Mouse (Mus musculus): ENCODE data around the gene Dner. TPM values are rescaled to one million over a fixed set of nuclear protein-coding genes. Genes with fewer than 3 reads are reported as not detected.

Gene Dner
- total RNA-seq, 1 experiment: 2.1 TPM

- TF ChIP-seq ZNF384 (IDR thresholded peaks at IDR 0.05; ENCODE audit: low read depth, low read length): no peak
- no peak for TF ChIP-seq ZC3H11A (IDR thresholded peaks at IDR 0.05; ENCODE audit: borderline replicate concordance, low read depth, low read length)
- no peak for TF ChIP-seq HCFC1 (IDR thresholded peaks at IDR 0.05; ENCODE audit: borderline replicate concordance, insufficient read depth, low read length)
- no peak for TF ChIP-seq MAFK (IDR thresholded peaks at IDR 0.05; ENCODE audit: insufficient read depth, low read depth, low read length)
- no peak for TF ChIP-seq CHD2 (IDR thresholded peaks at IDR 0.05; ENCODE audit: low read depth, low read length)
- no peaks in the 10 kb centered on the region for H3K4me1 ChIP-seq (ENCODE audit: control insufficient read depth in 2 of 2, insufficient read depth in 2 of 2, low read length in 2 of 2, poor library complexity in 1 of 2)
- no peak for DNase-seq (ENCODE audit: low read depth, low spot score)
- in situ Hi-C loops (cut with MboI; ENCODE audit: low sequenced_read_pairs in 2 of 2, unreplicated experiment in 2 of 2): no loop called here
- H3K4me3 ChIP-seq (ENCODE audit: insufficient read depth in 1 of 2, low read depth in 1 of 2, low read length in 2 of 2, poor library complexity in 1 of 2, severe bottlenecking in 1 of 2): no peak overlapping the region
- H3K9me3 ChIP-seq (ENCODE audit: control insufficient read depth, insufficient read depth, low read depth, low read length): no peaks in the 10 kb centered on the region
- no peaks in the 10 kb centered on the region for H3K36me3 ChIP-seq (ENCODE audit: control insufficient read depth, insufficient read depth, low read length, poor library complexity, severe bottlenecking)
- H3K27ac ChIP-seq (ENCODE audit: insufficient read depth, low read depth, low read length, poor library complexity, severe bottlenecking): no peak overlapping the region
- no peak overlapping the region for H3K9ac ChIP-seq (ENCODE audit: insufficient read depth, low read depth, low read length, poor library complexity, severe bottlenecking)
Measured at GRCm38 (mm10) chr1:84506984-84507546, 189.0 kb downstream of the Dner start.

- TF ChIP-seq ZC3H11A (IDR thresholded peaks at IDR 0.05; ENCODE audit: borderline replicate concordance, low read depth, low read length) (no peak), CHD2 (IDR thresholded peaks at IDR 0.05; ENCODE audit: low read depth, low read length) (no peak), MAFK (IDR thresholded peaks at IDR 0.05; ENCODE audit: insufficient read depth, low read depth, low read length) (no peak), ZNF384 (IDR thresholded peaks at IDR 0.05; ENCODE audit: low read depth, low read length) (no peak), HCFC1 (IDR thresholded peaks at IDR 0.05; ENCODE audit: borderline replicate concordance, insufficient read depth, low read length) (no peak)
- DNase-seq (ENCODE audit: low read depth, low spot score): no peak
- Histone ChIP-seq H3K27ac (ENCODE audit: insufficient read depth, low read depth, low read length, poor library complexity, severe bottlenecking) (no peak overlapping the region), H3K4me3 (ENCODE audit: insufficient read depth in 1 of 2, low read depth in 1 of 2, low read length in 2 of 2, poor library complexity in 1 of 2, severe bottlenecking in 1 of 2) (no peak overlapping the region), H3K9me3 (ENCODE audit: control insufficient read depth, insufficient read depth, low read depth, low read length) (no peaks in the 10 kb centered on the region), H3K36me3 (ENCODE audit: control insufficient read depth, insufficient read depth, low read length, poor library complexity, severe bottlenecking) (no peaks in the 10 kb centered on the region), H3K9ac (ENCODE audit: insufficient read depth, low read depth, low read length, poor library complexity, severe bottlenecking) (no peak overlapping the region), H3K4me1 (ENCODE audit: control insufficient read depth in 2 of 2, insufficient read depth in 2 of 2, low read length in 2 of 2, poor library complexity in 1 of 2) (no peaks in the 10 kb centered on the region)
- in situ Hi-C loops (cut with MboI; ENCODE audit: low sequenced_read_pairs in 2 of 2, unreplicated experiment in 2 of 2): no loop called here
Measured at GRCm38 (mm10) chr1:84500673-84501072, 195.3 kb downstream of the Dner start.

- no peak overlapping the region for H3K9ac ChIP-seq (ENCODE audit: insufficient read depth, low read depth, low read length, poor library complexity, severe bottlenecking)
- H3K4me1 ChIP-seq (ENCODE audit: control insufficient read depth in 2 of 2, insufficient read depth in 2 of 2, low read length in 2 of 2, poor library complexity in 1 of 2): no peaks in the 10 kb centered on the region
- in situ Hi-C loops (cut with MboI; ENCODE audit: low sequenced_read_pairs in 2 of 2, unreplicated experiment in 2 of 2): no loop called here
- no peaks in the 10 kb centered on the region for H3K36me3 ChIP-seq (ENCODE audit: control insufficient read depth, insufficient read depth, low read length, poor library complexity, severe bottlenecking)
- DNase-seq (ENCODE audit: low read depth, low spot score): no peak
- H3K4me3 ChIP-seq (ENCODE audit: insufficient read depth in 1 of 2, low read depth in 1 of 2, low read length in 2 of 2, poor library complexity in 1 of 2, severe bottlenecking in 1 of 2): no peak overlapping the region
- TF ChIP-seq ZC3H11A (IDR thresholded peaks at IDR 0.05; ENCODE audit: borderline replicate concordance, low read depth, low read length) (no peak), MAFK (IDR thresholded peaks at IDR 0.05; ENCODE audit: insufficient read depth, low read depth, low read length) (no peak), CHD2 (IDR thresholded peaks at IDR 0.05; ENCODE audit: low read depth, low read length) (no peak), ZNF384 (IDR thresholded peaks at IDR 0.05; ENCODE audit: low read depth, low read length) (no peak), HCFC1 (IDR thresholded peaks at IDR 0.05; ENCODE audit: borderline replicate concordance, insufficient read depth, low read length) (no peak)
- no peak overlapping the region for H3K27ac ChIP-seq (ENCODE audit: insufficient read depth, low read depth, low read length, poor library complexity, severe bottlenecking)
- H3K9me3 ChIP-seq (ENCODE audit: control insufficient read depth, insufficient read depth, low read depth, low read length): no peaks in the 10 kb centered on the region
Measured at GRCm38 (mm10) chr1:84491732-84492131, 204.3 kb downstream of the Dner start.

- Histone ChIP-seq H3K9ac (ENCODE audit: insufficient read depth, low read depth, low read length, poor library complexity, severe bottlenecking) (no peak overlapping the region), H3K4me1 (ENCODE audit: control insufficient read depth in 2 of 2, insufficient read depth in 2 of 2, low read length in 2 of 2, poor library complexity in 1 of 2) (no peaks in the 10 kb centered on the region), H3K9me3 (ENCODE audit: control insufficient read depth, insufficient read depth, low read depth, low read length) (no peaks in the 10 kb centered on the region), H3K27ac (ENCODE audit: insufficient read depth, low read depth, low read length, poor library complexity, severe bottlenecking) (no peak overlapping the region), H3K36me3 (ENCODE audit: control insufficient read depth, insufficient read depth, low read length, poor library complexity, severe bottlenecking) (no peaks in the 10 kb centered on the region), H3K4me3 (ENCODE audit: insufficient read depth in 1 of 2, low read depth in 1 of 2, low read length in 2 of 2, poor library complexity in 1 of 2, severe bottlenecking in 1 of 2) (no peak overlapping the region)
- DNase-seq (ENCODE audit: low read depth, low spot score): no peak
- TF ChIP-seq ZC3H11A (IDR thresholded peaks at IDR 0.05; ENCODE audit: borderline replicate concordance, low read depth, low read length) (no peak), ZNF384 (IDR thresholded peaks at IDR 0.05; ENCODE audit: low read depth, low read length) (no peak), HCFC1 (IDR thresholded peaks at IDR 0.05; ENCODE audit: borderline replicate concordance, insufficient read depth, low read length) (no peak), CHD2 (IDR thresholded peaks at IDR 0.05; ENCODE audit: low read depth, low read length) (no peak), MAFK (IDR thresholded peaks at IDR 0.05; ENCODE audit: insufficient read depth, low read depth, low read length) (no peak)
- in situ Hi-C loops (cut with MboI; ENCODE audit: low sequenced_read_pairs in 2 of 2, unreplicated experiment in 2 of 2): no loop called here
Measured at GRCm38 (mm10) chr1:84488546-84488945, 207.5 kb downstream of the Dner start.

Data from ES-E14 (cell line).